Mouse (Mus musculus) liver, postnatal 0 days (tissue): ENCODE measurements around the gene Rnf126.

Source experiments
- CTCF ChIP-seq: sonication (generic); IDR thresholded peaks from 2 replicates; pipeline ENCODE4 v1.5.1; 2016; ENCODE audit warnings: antibody characterized with exemption, low read depth
- EP300 ChIP-seq: IDR thresholded peaks from 2 replicates; pipeline ENCODE4 v1.6.1; 2016; ENCODE audit warnings: antibody characterized with exemption, low read depth, mild to moderate bottlenecking

DNA sequence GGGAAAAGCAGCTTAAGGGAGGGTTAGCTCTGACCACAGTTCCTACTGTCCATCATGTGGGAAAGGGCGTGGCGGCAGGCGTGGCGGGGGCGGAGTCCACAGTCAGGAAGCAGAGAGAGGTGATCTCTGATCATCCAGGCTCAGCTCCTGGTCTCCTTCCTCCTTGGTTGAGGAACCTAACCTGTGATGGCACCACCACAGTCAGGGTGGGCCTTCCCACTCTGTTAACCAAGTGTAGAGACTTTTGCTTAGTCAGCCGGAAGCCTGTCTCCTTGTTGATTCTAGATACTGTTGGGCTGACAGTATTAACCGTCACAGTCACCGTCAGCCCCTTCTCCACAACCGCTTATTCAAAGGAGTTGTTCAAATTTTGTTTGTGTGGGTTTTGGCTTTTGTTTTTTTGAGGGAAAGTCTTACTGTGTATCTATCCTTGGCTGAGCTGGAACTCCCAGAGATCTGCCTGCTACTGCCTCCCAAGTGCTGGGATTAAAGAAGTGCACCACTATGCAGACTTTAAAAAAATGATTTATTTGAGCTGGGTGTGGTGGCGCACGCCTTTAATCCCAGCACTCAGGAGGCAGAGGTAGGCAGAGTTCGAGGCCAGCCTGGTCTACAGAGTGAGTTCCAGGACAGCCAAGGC is 31.7 kb upstream of the Rnf126 start:
- TF ChIP-seq CTCF (no peak), EP300 (0 out of 2 replicates have a peak, but pooled peaks have one; percentile 29)
